Mouse (Mus musculus): ENCODE data around the gene Tnfrsf8. TPM values are rescaled to one million over a fixed set of nuclear protein-coding genes. Genes with fewer than 3 reads are reported as not detected.

Gene Tnfrsf8
- total and polyA plus RNA-seq, 3 experiments = 0.11 to 0.18 (median 0.16) TPM

DNA sequence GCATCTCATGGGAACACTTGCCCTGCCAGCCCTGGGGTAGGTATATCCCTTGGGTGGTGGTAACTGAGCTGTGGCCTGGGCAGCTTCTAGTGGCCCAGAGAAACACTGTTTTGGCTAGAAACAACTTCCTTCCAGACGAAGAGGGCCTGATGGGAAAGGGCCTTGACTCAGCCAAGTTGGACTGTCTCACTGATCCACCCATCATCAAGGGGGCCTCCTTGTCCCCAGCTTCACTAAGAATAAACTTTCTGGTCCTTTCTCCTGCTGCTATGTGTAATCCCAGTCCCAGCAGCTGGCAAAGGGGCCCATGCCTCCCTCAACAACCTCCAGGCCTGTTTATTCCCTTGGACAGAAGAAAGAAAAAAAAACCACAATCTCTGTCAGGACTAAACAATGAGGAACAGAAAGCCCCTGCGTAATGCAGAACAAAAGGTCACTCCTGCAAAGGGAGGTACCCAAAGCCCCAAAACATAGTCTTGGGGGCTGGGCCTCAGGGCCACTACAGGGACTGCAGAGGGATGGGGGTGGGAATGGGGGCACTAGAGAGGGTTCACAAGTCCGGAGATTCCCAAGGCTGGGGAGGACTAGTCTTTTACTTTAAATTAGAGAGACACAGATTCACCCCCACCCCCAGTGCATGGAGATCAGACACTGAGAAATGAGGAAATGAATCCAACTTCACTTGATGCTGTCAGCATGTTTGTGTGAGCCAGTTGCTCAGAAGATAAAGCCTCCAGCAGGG, 81.3 kb downstream of the Tnfrsf8 start:
- peak; percentile 59 to 77 for DNase-seq
- peaks cover 23% of the 10 kb centered on the region for H3K4me1 ChIP-seq (ENCODE audit: control insufficient read depth, insufficient read depth, low read length)
- intact Hi-C loops (cut with DNase I) = no loop called here
- no peaks in the 10 kb centered on the region for H3K79me2 ChIP-seq (replicated peaks; ENCODE audit: control insufficient read depth, insufficient read depth, low read length)
- TF ChIP-seq POLR2A (IDR thresholded peaks at IDR 0.05; ENCODE audit: insufficient read depth, low read depth, low read length) (no peak), CTCF (IDR thresholded peaks at IDR 0.05) (no peak), EP300 (IDR thresholded peaks at IDR 0.05; ENCODE audit: insufficient read depth, low read depth, low read length) (no peak)
- no peak overlapping the region for H3K9ac ChIP-seq (ENCODE audit: low read depth, low read length)
- WGBS = 23% methylated on average over 3 of the region's 3 CpGs
- no peaks in the 10 kb centered on the region for H3K27me3 ChIP-seq (ENCODE audit: control insufficient read depth, insufficient read depth, low read length)
- H3K36me3 ChIP-seq (ENCODE audit: control insufficient read depth, insufficient read depth, low read length) = no peaks in the 10 kb centered on the region
- H3K4me3 ChIP-seq = no peak overlapping the region
- H3K27ac ChIP-seq = peak overlapping the region; percentile 70

GRCm38 (mm10) chr4:145231732-145232131, 83.2 kb downstream of the Tnfrsf8 start:
- Histone ChIP-seq H3K4me3 (no peak overlapping the region), H3K27me3 (ENCODE audit: control insufficient read depth, insufficient read depth, low read length) (no peaks in the 10 kb centered on the region), H3K9ac (ENCODE audit: low read depth, low read length) (no peak overlapping the region), H3K27ac (no peak overlapping the region; the same call in 1 of the 2 replicates), H3K79me2 (replicated peaks; ENCODE audit: control insufficient read depth, insufficient read depth, low read length) (no peaks in the 10 kb centered on the region), H3K4me1 (ENCODE audit: control insufficient read depth, insufficient read depth, low read length) (peaks cover 23% of the 10 kb centered on the region), H3K36me3 (ENCODE audit: control insufficient read depth, insufficient read depth, low read length) (no peaks in the 10 kb centered on the region)
- intact Hi-C loops (cut with DNase I) = no loop called here
- 86% methylated on average over 5 of the region's 5 CpGs for WGBS
- TF ChIP-seq POLR2A (IDR thresholded peaks at IDR 0.05; ENCODE audit: insufficient read depth, low read depth, low read length) (no peak), CTCF (IDR thresholded peaks at IDR 0.05) (no peak), EP300 (IDR thresholded peaks at IDR 0.05; ENCODE audit: insufficient read depth, low read depth, low read length) (no peak)
- no peak for DNase-seq

GRCm38 (mm10) chr4:145230647-145231046, 84.3 kb downstream of the Tnfrsf8 start:
- Histone ChIP-seq H3K4me1 (ENCODE audit: control insufficient read depth, insufficient read depth, low read length) (peaks cover 23% of the 10 kb centered on the region), H3K36me3 (ENCODE audit: control insufficient read depth, insufficient read depth, low read length) (no peaks in the 10 kb centered on the region), H3K79me2 (replicated peaks; ENCODE audit: control insufficient read depth, insufficient read depth, low read length) (no peaks in the 10 kb centered on the region), H3K4me3 (no peak overlapping the region), H3K27ac (peak overlapping the region; percentile 5; the same call in 1 of the 2 replicates), H3K9ac (ENCODE audit: low read depth, low read length) (no peak overlapping the region), H3K27me3 (ENCODE audit: control insufficient read depth, insufficient read depth, low read length) (no peaks in the 10 kb centered on the region)
- TF ChIP-seq POLR2A (IDR thresholded peaks at IDR 0.05; ENCODE audit: insufficient read depth, low read depth, low read length) (no peak), EP300 (IDR thresholded peaks at IDR 0.05; ENCODE audit: insufficient read depth, low read depth, low read length) (no peak)
- no peak for DNase-seq
- WGBS = 66% methylated on average over 2 of the region's 2 CpGs
- intact Hi-C loops (cut with DNase I) = no loop called here

- Histone ChIP-seq H3K36me3 (ENCODE audit: control insufficient read depth, insufficient read depth, low read length) (no peaks in the 10 kb centered on the region), H3K79me2 (replicated peaks; ENCODE audit: control insufficient read depth, insufficient read depth, low read length) (no peaks in the 10 kb centered on the region), H3K4me1 (ENCODE audit: control insufficient read depth, insufficient read depth, low read length) (peaks cover 22% of the 10 kb centered on the region), H3K27me3 (ENCODE audit: control insufficient read depth, insufficient read depth, low read length) (no peaks in the 10 kb centered on the region), H3K9ac (ENCODE audit: low read depth, low read length) (no peak overlapping the region), H3K4me3 (no peak overlapping the region), H3K27ac (peak overlapping the region; percentile 26)
- TF ChIP-seq POLR2A (IDR thresholded peaks at IDR 0.05; ENCODE audit: insufficient read depth, low read depth, low read length) (0 out of 2 replicates have a peak, but pooled peaks have one; percentile 14), CTCF (IDR thresholded peaks at IDR 0.05) (no peak)
- 74% methylated on average over 5 of the region's 5 CpGs for WGBS
- intact Hi-C loops (cut with DNase I) = no loop called here
- peak in 1 of 2 experiments; percentile 67 for DNase-seq
Measured at GRCm38 (mm10) chr4:145229524-145230163, 85.3 kb downstream of the Tnfrsf8 start.

DNA sequence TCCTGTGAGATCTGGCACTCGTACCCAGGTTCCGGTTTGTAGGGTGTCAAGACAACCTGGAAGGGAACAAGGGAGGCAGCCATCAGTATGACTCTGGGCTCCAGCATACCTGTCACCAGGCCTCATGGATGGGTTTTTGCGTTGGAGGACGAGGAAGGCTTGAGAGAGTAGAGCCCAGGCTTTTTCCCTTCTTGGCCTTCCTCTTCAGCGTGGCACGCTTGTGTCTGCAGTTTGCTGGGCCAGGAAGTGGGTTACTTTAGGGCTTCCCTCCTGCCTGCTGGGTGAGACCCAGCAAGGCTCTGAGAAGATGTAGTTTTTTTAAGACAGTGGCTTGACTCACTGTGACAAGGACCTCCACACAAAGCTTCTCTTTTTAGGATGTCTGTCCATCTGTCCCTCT, 85.9 kb downstream of the Tnfrsf8 start:
- no peaks in the 10 kb centered on the region for H3K79me2 ChIP-seq (replicated peaks; ENCODE audit: control insufficient read depth, insufficient read depth, low read length)

GRCm38 (mm10) chr4:145224613-145225012, 90.4 kb downstream of the Tnfrsf8 start:
- TF ChIP-seq CTCF (IDR thresholded peaks at IDR 0.05) (no peak), EP300 (IDR thresholded peaks at IDR 0.05; ENCODE audit: insufficient read depth, low read depth, low read length) (no peak), POLR2A (IDR thresholded peaks at IDR 0.05; ENCODE audit: insufficient read depth, low read depth, low read length) (no peak)

More for the DNA sequence above, 85.9 kb downstream of the Tnfrsf8 start:
- peak overlapping the region; percentile 26; the same call in 1 of the 2 replicates for H3K27ac ChIP-seq
- intact Hi-C loops (cut with DNase I) = no loop called here
- H3K27me3 ChIP-seq (ENCODE audit: control insufficient read depth, insufficient read depth, low read length) = no peaks in the 10 kb centered on the region
- H3K4me1 ChIP-seq (ENCODE audit: control insufficient read depth, insufficient read depth, low read length) = peaks cover 21% of the 10 kb centered on the region
- WGBS = 74% methylated on average over 6 of the region's 6 CpGs
- no peak overlapping the region for H3K9ac ChIP-seq (ENCODE audit: low read depth, low read length)
- no peaks in the 10 kb centered on the region for H3K36me3 ChIP-seq (ENCODE audit: control insufficient read depth, insufficient read depth, low read length)
- H3K4me3 ChIP-seq = no peak overlapping the region
- TF ChIP-seq EP300 (IDR thresholded peaks at IDR 0.05; ENCODE audit: insufficient read depth, low read depth, low read length) (no peak), POLR2A (IDR thresholded peaks at IDR 0.05; ENCODE audit: insufficient read depth, low read depth, low read length) (no peak), CTCF (IDR thresholded peaks at IDR 0.05) (no peak)
- DNase-seq = peak in 1 of 2 experiments; percentile 30

More at GRCm38 (mm10) chr4:145224613-145225012, 90.4 kb downstream of the Tnfrsf8 start:
- Histone ChIP-seq H3K4me3 (no peak overlapping the region), H3K79me2 (replicated peaks; ENCODE audit: control insufficient read depth, insufficient read depth, low read length) (no peaks in the 10 kb centered on the region), H3K4me1 (ENCODE audit: control insufficient read depth, insufficient read depth, low read length) (peaks cover 10% of the 10 kb centered on the region), H3K27ac (no peak overlapping the region), H3K36me3 (ENCODE audit: control insufficient read depth, insufficient read depth, low read length) (no peaks in the 10 kb centered on the region), H3K9ac (ENCODE audit: low read depth, low read length) (no peak overlapping the region), H3K27me3 (ENCODE audit: control insufficient read depth, insufficient read depth, low read length) (no peaks in the 10 kb centered on the region)
- 93% methylated on average over 4 of the region's 4 CpGs for WGBS
- peak in 1 of 2 experiments; percentile 7 for DNase-seq
- intact Hi-C loops (cut with DNase I) = no loop called here

All from heart, adult 2 months (tissue).